Mouse (Mus musculus): Measurements from ENCODE around the gene Slc32a1.

Slc32a1 gene

GRCm38 (mm10) chr2:158613541-158614417, 3.2 kb downstream of the Slc32a1 start:
- DNase-seq = peak; percentile 59

- no peak for DNase-seq
These were observed 3.9 kb downstream of the Slc32a1 start for GRCm38 (mm10) chr2:158614418-158614955.

- DNase-seq = no peak
These were observed 4.7 kb downstream of the Slc32a1 start for GRCm38 (mm10) chr2:158615161-158615680.

- no peak for DNase-seq
These were observed 5.1 kb downstream of the Slc32a1 start for GRCm38 (mm10) chr2:158615702-158616101.

GRCm38 (mm10) chr2:158616296-158616695, 5.7 kb downstream of the Slc32a1 start:
- DNase-seq = no peak

GRCm38 (mm10) chr2:158616790-158617189, 6.2 kb downstream of the Slc32a1 start:
- no peak for DNase-seq

- DNase-seq = peak; percentile 94
These were observed 14.2 kb downstream of the Slc32a1 start, which contains the start of gene Actr5 for GRCm38 (mm10) chr2:158624718-158625222. TSS of gene Actr5 (plus strand) at chr2:158624888.

GRCm38 (mm10) chr2:158625231-158625630, 14.7 kb downstream of the Slc32a1 start:
- no peak for DNase-seq

GRCm38 (mm10) chr2:158625697-158626096, 15.1 kb downstream of the Slc32a1 start:
- no peak for DNase-seq

GRCm38 (mm10) chr2:158628858-158629257, 18.3 kb downstream of the Slc32a1 start:
- DNase-seq = no peak

- no peak for DNase-seq
These were observed 18.8 kb downstream of the Slc32a1 start for GRCm38 (mm10) chr2:158629414-158629813.

- no peak for DNase-seq
These were observed 21.3 kb downstream of the Slc32a1 start for GRCm38 (mm10) chr2:158631873-158632272.

GRCm38 (mm10) chr2:158641869-158642268, 31.3 kb downstream of the Slc32a1 start:
- DNase-seq = peak; percentile 48

GRCm38 (mm10) chr2:158642587-158642986, 32.0 kb downstream of the Slc32a1 start:
- no peak for DNase-seq

- DNase-seq = no peak
These were observed 33.2 kb downstream of the Slc32a1 start for GRCm38 (mm10) chr2:158643791-158644190.

- DNase-seq = no peak
These were observed 40.8 kb downstream of the Slc32a1 start for GRCm38 (mm10) chr2:158651159-158651908.

GRCm38 (mm10) chr2:158652985-158653384, 42.4 kb downstream of the Slc32a1 start:
- DNase-seq = peak; percentile 59

GRCm38 (mm10) chr2:158654717-158655116, 44.1 kb downstream of the Slc32a1 start:
- no peak for DNase-seq

- no peak for DNase-seq
These were observed 45.2 kb downstream of the Slc32a1 start for GRCm38 (mm10) chr2:158655806-158656205.

GRCm38 (mm10) chr2:158658822-158659221, 48.3 kb downstream of the Slc32a1 start:
- no peak for DNase-seq

- no peak for DNase-seq
These were observed 48.8 kb downstream of the Slc32a1 start for GRCm38 (mm10) chr2:158659346-158659745.

- no peak for DNase-seq
These were observed 54.5 kb downstream of the Slc32a1 start, which contains the start of gene Ppp1r16b for GRCm38 (mm10) chr2:158665098-158665497. TSS of gene Ppp1r16b (plus strand) at chr2:158665398.

Measured in cerebellum, adult 9-10 months (tissue).